Mouse (Mus musculus): ENCODE results near the gene Rab11fip3. TPM values are rescaled to one million over a fixed set of nuclear protein-coding genes. Genes with fewer than 3 reads are reported as not detected.

Rab11fip3 gene
- total RNA-seq, 2 experiments from 2014 or later = 76.3 to 92.0 TPM

- TF ChIP-seq CTCF (IDR thresholded peaks at IDR 0.05) = no peak
- no peak overlapping the region for H3K4me3 ChIP-seq
- intact Hi-C loops (cut with DNase I) = no loop called here
- DNase-seq = no peak
- no peak overlapping the region for H3K27ac ChIP-seq
Measured at GRCm38 (mm10) chr17:25993489-25993888, 75.9 kb downstream of the Rab11fip3 start.

DNA sequence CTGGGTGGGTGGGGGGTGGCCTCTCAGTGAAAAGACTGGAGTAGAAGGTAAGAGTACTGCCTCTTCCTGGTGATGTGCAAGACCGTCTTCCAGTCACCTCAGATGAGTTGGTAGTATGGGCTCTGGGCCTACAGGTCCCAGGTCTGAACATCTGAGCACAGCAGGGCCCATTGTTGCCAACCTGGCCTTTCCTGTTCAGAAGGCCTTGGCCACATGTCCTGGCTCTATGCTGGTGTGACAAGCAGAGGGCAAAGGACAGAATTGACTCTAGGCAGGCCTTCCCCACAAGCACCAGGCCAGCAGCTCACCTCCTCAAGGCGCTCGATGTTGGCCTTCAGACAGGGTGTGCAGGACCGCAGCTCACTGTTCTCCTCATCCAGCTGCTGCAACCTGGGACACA is 77.1 kb downstream of the Rab11fip3 start:
- intact Hi-C loops (cut with DNase I) = no loop called here
- H3K4me3 ChIP-seq = no peak overlapping the region
- no peak for TF ChIP-seq CTCF (IDR thresholded peaks at IDR 0.05)
- no peak overlapping the region for H3K27ac ChIP-seq
- DNase-seq = no peak

- H3K4me3 ChIP-seq = no peak overlapping the region
- no peak for DNase-seq
- H3K27ac ChIP-seq = no peak overlapping the region
- TF ChIP-seq CTCF (IDR thresholded peaks at IDR 0.05) = no peak
- intact Hi-C loops (cut with DNase I) = no loop called here
Measured at GRCm38 (mm10) chr17:25990331-25990730, 79.0 kb downstream of the Rab11fip3 start.

- Histone ChIP-seq H3K4me3 (peak within 1 kb of the TSS; percentile 92), H3K27ac (peak within 1 kb of the TSS; percentile 93)
- intact Hi-C loops (cut with DNase I) = loop anchor here (2.0 kb wide), 1 partner anchor 45 kb away; no protein-coding TSS in a partner anchor
- no peak for TF ChIP-seq CTCF (IDR thresholded peaks at IDR 0.05)
- peak; percentile 96 for DNase-seq
Measured at GRCm38 (mm10) chr17:25985306-25986294, 83.8 kb downstream of the Rab11fip3 start, which contains the start of gene Capn15. Gene Capn15, minus strand, starts transcription at chr17:25985796.

- Histone ChIP-seq H3K4me3 (peak overlapping the region; percentile 92), H3K27ac (peak overlapping the region; percentile 93)
- TF ChIP-seq CTCF (IDR thresholded peaks at IDR 0.05) = no peak
- no peak for DNase-seq
- intact Hi-C loops (cut with DNase I) = loop anchor here (2.0 to 5.0 kb wide), 2 partner anchors 44 to 92 kb away; no protein-coding TSS in a partner anchor
Measured at GRCm38 (mm10) chr17:25984556-25985305, 84.6 kb downstream of the Rab11fip3 start.

GRCm38 (mm10) chr17:25984066-25984465 is 85.3 kb downstream of the Rab11fip3 start:
- no peak for TF ChIP-seq CTCF (IDR thresholded peaks at IDR 0.05)
- intact Hi-C loops (cut with DNase I) = loop anchor here (2.0 to 5.0 kb wide), 2 partner anchors 43 to 92 kb away; no protein-coding TSS in a partner anchor
- Histone ChIP-seq H3K4me3 (peak overlapping the region; percentile 92), H3K27ac (no peak overlapping the region)
- DNase-seq = no peak

DNA sequence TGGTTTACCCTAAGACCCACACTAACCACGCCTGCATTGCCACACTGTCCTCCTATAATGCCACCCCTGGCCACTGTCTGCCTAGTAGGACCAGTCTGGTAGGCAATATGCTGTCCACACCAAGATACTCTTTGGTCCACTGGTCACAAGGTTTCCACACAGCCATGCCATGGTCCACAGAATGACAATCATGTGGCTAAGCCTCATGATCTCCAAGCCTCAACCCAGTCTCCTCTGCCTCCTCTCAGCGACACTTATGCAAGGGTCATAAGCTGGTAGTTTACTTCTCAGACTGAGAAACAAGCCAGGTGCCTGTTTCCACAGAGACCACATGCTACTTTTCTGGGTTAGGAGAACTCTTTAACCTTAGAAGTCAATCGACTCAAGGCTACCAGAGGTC is 86.4 kb downstream of the Rab11fip3 start:
- intact Hi-C loops (cut with DNase I) = loop anchor here (5.0 kb wide), 1 partner anchor 91 kb away; no protein-coding TSS in a partner anchor
- Histone ChIP-seq H3K27ac (no peak overlapping the region), H3K4me3 (no peak overlapping the region)
- no peak for TF ChIP-seq CTCF (IDR thresholded peaks at IDR 0.05)
- no peak for DNase-seq

DNA sequence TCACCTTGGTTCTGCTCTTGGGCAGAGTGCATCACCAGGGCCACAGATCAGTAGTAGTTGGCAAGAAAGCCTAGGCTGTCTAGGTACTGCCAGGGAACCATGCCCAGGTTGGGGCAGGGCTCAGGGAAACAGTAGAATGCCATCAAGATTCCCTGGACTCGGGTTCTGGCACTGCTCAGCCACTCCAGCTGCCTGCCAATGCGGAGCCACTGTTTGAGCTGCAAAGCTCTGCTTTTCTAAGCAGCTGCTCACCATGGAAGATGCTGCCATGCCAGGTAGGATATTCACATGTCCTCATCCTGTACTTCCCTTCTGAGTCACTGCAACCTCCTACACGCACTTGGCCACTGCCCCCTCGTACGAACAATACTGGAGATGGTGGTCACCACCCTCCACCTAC is 88.5 kb downstream of the Rab11fip3 start:
- TF ChIP-seq CTCF (IDR thresholded peaks at IDR 0.05) = no peak
- peak; percentile 82 for DNase-seq
- H3K4me3 ChIP-seq = no peak overlapping the region
- intact Hi-C loops (cut with DNase I) = loop anchor here (2.0 to 5.0 kb wide), 2 partner anchors 62 to 89 kb away; partner anchors contain the start of gene Rab40c
- 0 out of 2 replicates have a peak overlapping the region, but pooled peaks have one; percentile 8 for H3K27ac ChIP-seq

- no peak overlapping the region for H3K4me3 ChIP-seq
- intact Hi-C loops (cut with DNase I) = loop anchor here (2.0 to 5.0 kb wide), 2 partner anchors 61 to 88 kb away; partner anchors contain the start of gene Rab40c
- no peak for TF ChIP-seq CTCF (IDR thresholded peaks at IDR 0.05)
- DNase-seq = no peak
- H3K27ac ChIP-seq = 0 out of 2 replicates have a peak overlapping the region, but pooled peaks have one; percentile 8
Measured at GRCm38 (mm10) chr17:25979829-25980738, 89.3 kb downstream of the Rab11fip3 start.

GRCm38 (mm10) chr17:25970954-25971707 is 98.2 kb downstream of the Rab11fip3 start:
- intact Hi-C loops (cut with DNase I) = no loop called here

GRCm38 (mm10) chr17:25970448-25970847 is 98.9 kb downstream of the Rab11fip3 start:
- DNase-seq = no peak
- no peak for TF ChIP-seq CTCF (IDR thresholded peaks at IDR 0.05)
- intact Hi-C loops (cut with DNase I) = no loop called here
- no peak overlapping the region; the same call in 1 of the 2 replicates for H3K27ac ChIP-seq
- H3K4me3 ChIP-seq = no peak overlapping the region

More at GRCm38 (mm10) chr17:25970954-25971707, 98.2 kb downstream of the Rab11fip3 start:
- TF ChIP-seq CTCF (IDR thresholded peaks at IDR 0.05) = no peak
- DNase-seq = no peak
- no peak overlapping the region for H3K4me3 ChIP-seq
- H3K27ac ChIP-seq = peak overlapping the region; percentile 21; the same call in 1 of the 2 replicates
